Mouse (Mus musculus) frontal cortex, adult (tissue): ENCODE measurements around the gene Map4k5.

Experiments
- ATAC-seq: cut with Nextera tagmentation; 2 replicates; pipeline ENCODE4 v1.9.2; 2017; ENCODE audit warnings: mild to moderate bottlenecking, moderate library complexity, mixed read lengths; ENCODE audit not compliant: low TSS enrichment

Gene Map4k5

GRCm38 (mm10) chr12:69892371-69893251 is at the start of gene Map4k5, which contains the start of gene Atl1:
TSS of gene Map4k5 (minus strand) at chr12:69893200.
TSS of gene Atl1 (plus strand) at chr12:69892614.
- ATAC-seq = peak; percentile 92

DNA sequence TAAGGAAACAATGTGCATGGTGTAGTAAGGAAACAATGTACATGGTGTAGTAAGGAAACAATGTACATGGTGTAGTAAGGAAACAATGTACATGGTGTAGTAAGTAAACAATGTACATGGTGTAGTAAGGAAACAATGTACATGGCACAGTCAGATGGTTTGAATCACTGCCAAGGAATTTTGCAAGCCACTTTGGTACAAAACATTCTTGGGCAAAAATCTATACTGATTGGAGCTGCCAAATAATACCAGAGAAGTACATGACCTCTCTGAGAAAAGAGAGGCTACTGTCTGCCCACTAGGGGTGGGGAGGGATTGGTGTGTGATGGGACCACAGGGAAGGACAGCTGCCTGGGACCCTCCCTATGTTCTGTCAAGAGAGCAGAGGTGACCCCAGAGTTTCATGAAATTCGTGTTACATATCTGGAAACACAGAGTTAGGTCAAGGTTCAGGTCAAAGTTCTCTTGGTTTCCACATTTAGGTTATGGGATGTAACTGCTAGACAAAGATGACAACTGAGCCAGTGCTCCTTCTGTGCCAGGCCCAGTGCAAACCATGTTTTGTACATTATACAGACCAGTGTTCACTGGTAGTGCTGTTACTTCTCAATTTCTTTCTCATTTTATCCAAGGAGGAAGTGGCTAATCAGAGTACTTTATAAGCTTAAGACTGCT is 48.8 kb upstream of the Map4k5 start:
- ATAC-seq = no peak

DNA sequence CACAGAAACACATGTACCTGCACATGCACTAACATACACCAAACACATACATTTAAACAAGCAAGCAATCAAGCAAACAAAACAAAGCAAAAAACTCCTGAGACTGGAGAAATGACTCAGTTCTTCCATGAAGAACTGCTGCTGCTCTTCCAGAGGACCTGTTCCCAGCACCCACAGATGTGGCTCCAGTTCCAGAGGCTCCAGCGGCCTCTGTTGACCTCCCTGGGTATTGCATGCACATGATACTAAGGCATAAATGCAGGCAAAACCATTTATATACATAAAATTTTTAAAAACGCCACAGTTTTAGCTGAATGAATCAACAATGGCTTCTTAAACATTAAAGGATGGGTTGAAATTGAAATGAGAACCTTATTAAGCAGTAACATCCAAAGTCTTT is 46.3 kb upstream of the Map4k5 start:
- ATAC-seq = no peak

- no peak for ATAC-seq
Observed at GRCm38 (mm10) chr12:69937731-69938130, 44.7 kb upstream of the Map4k5 start.

DNA sequence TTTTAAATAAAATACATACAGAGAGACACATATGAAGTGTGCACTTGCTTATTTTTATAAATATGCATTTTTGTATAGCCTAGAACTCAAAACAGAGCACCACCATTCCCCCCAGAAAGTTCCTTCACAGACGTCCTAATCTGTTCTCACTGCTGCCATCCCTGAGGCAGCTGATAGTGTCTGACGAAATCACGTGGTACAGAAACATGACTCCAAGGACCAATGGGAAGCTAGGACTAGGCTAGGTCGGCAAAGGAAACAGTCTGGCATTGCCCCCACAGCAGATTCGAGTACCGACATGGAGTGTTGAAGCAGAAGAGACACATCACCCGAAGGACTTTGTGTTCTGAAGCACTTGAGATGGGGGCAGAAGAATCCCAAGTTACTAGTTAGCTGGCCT is 33.7 kb upstream of the Map4k5 start:
- ATAC-seq = no peak

DNA sequence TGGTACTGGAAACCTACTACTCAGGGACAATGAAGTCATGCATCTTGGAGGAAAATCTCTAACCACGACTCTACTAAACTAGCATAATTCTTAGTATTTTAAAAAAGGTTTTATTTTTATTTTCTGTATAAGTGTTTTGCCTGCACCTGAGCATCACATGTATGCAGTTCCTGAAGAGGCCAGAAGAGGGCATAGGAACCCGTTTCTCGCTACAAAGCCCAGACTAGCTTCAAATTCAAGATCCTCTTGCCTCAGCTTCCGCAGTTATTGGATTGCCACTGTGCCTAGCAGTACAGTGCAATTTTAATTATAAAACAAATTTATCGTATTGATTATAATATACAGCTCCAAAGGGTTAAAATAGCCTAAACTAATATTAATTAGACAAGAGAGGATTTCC is 31.0 kb upstream of the Map4k5 start:
- ATAC-seq = no peak

DNA sequence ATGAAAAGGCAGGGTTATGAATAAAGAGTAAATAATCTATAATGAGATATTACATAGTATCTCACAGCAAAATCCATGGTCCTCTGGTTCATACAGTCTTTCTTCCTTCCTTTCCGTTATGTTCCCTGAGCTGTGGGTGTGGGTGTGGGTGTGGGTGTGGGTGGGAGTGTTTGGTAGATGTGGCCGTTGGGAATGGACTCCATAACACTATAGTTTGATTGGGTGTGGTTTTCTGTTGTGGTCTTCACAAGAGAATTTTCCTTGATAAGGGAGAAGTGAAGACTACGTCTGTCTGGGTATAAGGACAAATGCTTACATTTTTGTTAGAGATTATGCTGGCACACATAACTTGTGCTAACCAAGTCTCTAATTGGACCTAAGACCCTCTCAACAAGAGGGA is 30.6 kb upstream of the Map4k5 start:
- ATAC-seq = no peak

GRCm38 (mm10) chr12:69923128-69923527 is 30.1 kb upstream of the Map4k5 start:
- ATAC-seq = no peak

GRCm38 (mm10) chr12:69922099-69922498 is 29.1 kb upstream of the Map4k5 start:
- no peak for ATAC-seq

DNA sequence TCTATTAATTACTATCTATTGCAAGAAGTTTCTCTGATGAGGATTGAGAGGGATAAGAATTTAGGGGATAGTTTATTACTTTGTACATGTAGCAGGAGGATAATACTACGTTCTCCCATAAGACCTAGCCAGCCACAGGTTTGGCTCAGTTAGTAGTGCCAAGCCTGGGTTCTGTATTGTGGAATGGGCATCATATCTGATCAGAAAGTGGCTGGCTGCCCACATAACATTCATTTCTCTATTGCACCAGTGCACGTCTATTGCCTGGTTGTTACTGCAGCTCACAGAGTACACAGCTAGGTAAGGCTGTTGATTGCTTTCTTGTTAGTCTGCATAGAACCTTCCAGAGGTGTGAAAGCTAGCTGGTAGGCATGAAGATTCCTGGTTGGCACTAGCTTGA is 24.9 kb upstream of the Map4k5 start:
- no peak for ATAC-seq

DNA sequence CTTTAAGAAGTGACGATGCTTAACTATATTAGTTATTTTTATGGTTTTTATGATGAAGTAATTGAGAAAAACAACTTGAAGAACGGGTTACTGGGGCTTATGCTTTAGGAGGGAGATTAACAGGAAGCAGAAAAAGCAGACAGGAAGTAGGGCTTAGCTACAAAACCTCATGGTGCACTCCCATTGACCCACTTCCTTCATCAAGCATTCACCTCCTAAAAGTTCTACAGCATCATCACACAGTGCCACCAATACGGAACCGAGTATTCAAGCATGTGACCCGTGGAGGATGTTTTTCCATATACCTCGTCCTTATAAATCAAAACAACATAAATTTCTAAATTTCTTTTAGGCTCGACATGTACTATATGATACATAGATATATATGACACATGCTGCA is 19.7 kb upstream of the Map4k5 start:
- no peak for ATAC-seq

- ATAC-seq = no peak
Observed at GRCm38 (mm10) chr12:69911906-69912305, 18.9 kb upstream of the Map4k5 start.

GRCm38 (mm10) chr12:69908511-69908900 is 15.5 kb upstream of the Map4k5 start:
- peak; percentile 84 for ATAC-seq

DNA sequence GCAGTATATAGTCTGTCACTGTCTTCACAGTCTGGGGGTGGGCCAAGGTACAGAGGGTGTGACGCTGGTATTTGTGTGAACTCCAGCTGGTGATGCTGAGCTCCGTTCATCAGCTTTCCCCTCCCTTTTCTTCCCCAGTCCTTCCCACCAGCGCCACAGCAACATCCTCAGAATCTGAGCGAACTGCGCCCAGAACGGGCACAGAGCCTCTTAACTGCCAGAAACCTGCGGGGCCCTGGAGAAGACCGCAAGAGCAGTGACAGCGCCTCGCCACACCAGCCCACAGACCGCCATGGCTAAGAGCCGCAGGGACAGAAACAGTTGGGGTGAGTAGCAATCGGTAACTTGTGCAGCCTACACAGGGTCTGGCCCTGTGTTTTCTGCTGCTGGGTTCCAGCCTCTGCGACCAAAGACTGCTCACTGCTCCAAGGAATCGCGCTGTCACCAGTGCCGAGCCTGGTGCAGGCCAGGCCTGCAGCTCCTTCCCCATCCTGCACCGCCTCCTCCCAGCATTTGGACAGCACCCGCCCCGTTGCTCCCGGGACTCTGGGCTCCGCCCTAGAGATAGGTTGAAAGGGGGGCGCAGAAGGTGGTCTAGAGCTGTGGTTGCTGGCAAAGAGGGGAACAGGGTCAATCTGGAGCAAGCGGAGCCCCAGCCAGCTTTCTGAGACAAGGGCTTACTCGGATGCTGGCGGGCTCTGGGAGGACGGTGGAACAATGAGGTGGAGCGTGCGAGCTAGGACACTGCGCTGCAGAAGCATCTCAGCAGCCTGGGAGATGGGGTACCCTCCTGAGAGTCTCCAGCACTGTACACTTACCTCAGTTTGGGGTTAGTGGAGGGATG is 14.9 kb upstream of the Map4k5 start:
- ATAC-seq = peak; percentile 81

DNA sequence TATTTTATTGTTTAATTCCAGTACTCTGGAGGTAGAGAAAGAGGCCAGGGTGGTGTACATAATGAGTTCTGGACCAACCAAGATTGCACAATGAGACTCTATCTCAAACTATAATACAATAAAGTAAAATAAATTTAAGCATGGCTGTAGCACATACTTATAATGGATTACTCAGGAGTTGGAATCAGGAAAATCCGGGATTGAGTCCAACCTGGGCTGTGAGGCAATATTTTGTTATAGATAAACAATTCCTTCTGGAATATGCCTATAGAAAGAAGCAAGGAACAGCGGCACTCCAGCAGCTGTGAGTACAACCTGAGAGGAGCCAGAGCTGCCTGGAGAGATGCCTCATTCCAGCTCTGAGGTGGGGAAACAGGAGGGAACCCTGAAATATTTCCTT is 12.0 kb upstream of the Map4k5 start:
- no peak for ATAC-seq

- ATAC-seq = no peak
Observed at GRCm38 (mm10) chr12:69898119-69898518, 5.1 kb upstream of the Map4k5 start.

DNA sequence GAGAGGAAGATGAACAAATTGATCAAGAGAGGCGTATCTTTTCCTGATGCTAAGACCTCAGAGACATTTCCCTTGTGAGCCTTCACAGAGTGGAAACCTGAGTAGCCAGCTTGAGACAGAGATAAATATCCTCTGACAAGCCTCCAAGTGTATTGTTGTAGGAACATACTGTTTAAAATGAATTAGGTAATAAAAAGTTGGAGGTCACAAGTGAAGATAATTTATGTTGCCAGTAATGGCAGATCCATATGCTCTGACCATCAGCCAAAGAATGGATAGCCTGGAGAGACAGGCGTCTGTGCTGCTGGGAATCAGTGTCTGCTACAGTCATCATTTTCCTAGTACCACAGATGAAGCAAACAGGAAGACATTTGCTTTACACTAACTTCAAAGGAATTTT is 2.0 kb upstream of the Map4k5 start:
- no peak for ATAC-seq

GRCm38 (mm10) chr12:69893927-69894326 is 927 bp upstream of the Map4k5 start:
- ATAC-seq = no peak

DNA sequence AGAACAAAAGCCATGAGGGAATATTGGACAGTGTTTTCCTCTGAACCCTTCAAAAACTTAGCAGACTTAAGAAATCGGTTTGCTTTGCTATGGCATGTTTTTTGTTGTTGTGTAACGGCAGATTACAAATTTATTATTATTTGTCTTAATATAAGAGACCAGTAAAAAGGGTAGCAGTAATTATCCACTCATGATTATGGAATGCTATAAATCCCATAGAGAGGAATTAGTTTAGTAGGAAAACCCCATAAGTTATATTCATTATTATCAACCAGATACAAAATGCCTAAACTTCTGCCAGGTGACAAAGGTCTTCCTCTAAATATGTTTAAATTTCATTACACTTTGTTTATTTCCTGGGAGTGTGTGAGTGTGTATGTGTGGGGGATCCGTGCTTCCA is 1.3 kb downstream of the Map4k5 start:
- no peak for ATAC-seq

DNA sequence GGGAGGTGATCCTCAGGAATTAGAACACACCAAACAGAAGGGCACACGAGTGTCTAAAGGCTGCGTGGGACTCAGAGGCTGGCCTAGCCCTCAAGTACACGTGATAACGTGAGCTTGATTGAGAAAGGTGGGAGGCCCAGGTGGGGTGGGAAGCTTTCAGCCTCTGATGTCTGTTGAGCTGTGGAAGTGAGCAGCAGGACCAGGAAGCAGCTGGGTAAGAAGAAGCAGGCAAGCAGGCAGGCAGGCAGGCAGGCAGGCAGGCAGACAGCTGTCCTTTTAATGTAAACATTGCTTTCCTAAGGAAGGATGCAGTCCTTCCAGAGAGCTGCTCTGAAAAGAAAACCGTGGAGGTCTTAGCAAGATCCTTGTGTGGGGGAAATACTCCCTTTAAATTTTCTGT is 2.5 kb downstream of the Map4k5 start:
- ATAC-seq = no peak

GRCm38 (mm10) chr12:69890051-69890450 is 2.9 kb downstream of the Map4k5 start:
- no peak for ATAC-seq

GRCm38 (mm10) chr12:69888345-69888744 is 4.7 kb downstream of the Map4k5 start:
- no peak for ATAC-seq
